Mouse (Mus musculus): ENCODE measurements around the gene Klf8. TPM values are rescaled to one million over a fixed set of nuclear protein-coding genes. Genes with fewer than 3 reads are reported as not detected.

Gene Klf8
- polyA plus RNA-seq (2012; rRNA removed; ENCODE audit: low replicate concordance): 0.80 and 2.6 TPM in 2 replicates

DNA sequence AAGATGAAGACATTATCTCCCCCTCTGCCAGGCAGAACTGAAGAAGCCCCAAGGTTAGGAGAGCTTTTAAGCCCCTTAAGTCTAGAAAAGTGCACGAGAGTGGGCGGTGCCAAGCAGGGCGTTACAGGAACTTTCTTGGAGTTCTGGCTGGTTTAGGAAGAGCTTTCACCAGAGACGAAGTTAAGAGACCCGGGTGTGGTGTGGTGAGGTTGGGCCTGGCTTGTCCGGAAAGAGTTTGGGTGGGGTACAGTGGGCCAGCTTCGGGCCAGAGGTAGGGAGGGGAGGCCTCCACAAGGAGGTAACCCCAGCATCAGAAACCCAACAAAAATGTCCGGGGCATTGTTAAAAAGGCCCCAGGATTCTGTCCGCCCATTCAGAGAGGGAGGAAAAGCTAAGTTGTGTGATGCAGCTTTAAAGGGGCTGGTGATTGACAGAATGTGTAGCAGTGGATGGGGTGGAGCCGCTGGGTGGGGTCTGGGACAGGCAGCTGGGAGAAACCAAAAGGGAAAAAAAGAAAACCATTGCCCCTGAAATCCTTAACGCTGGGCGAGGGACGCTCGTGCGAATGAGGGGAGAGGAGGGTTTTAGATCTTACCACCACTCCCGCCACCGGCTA lies at the start of gene Klf8:
Klf8 (plus strand) TSS at position 163 of the 616 bp plus-strand sequence.

Other genes starting within 250 kb of the Klf8 start
- gene Usp51, start 231.0 kb upstream of the Klf8 start, polyA plus RNA-seq (2012; rRNA removed; ENCODE audit: low replicate concordance): 0.39 TPM in 1 of 2 replicates, not detected in the other
- 6.4 and 19.6 TPM in 2 replicates for gene Mageh1, start 199.9 kb upstream of the Klf8 start, polyA plus RNA-seq (2012; rRNA removed; ENCODE audit: low replicate concordance)
- gene Foxr2, start 118.7 kb upstream of the Klf8 start, polyA plus RNA-seq (2012; rRNA removed; ENCODE audit: low replicate concordance): not detected in 2 replicates
- 0.42 and 4.5 TPM in 2 replicates for gene Rragb, start 97.5 kb upstream of the Klf8 start, polyA plus RNA-seq (2012; rRNA removed; ENCODE audit: low replicate concordance)

Measured in subcutaneous adipose tissue, adult 2 months (tissue).